Mouse (Mus musculus): ENCODE measurements around the gene Fgd6.

Fgd6 gene

DNA sequence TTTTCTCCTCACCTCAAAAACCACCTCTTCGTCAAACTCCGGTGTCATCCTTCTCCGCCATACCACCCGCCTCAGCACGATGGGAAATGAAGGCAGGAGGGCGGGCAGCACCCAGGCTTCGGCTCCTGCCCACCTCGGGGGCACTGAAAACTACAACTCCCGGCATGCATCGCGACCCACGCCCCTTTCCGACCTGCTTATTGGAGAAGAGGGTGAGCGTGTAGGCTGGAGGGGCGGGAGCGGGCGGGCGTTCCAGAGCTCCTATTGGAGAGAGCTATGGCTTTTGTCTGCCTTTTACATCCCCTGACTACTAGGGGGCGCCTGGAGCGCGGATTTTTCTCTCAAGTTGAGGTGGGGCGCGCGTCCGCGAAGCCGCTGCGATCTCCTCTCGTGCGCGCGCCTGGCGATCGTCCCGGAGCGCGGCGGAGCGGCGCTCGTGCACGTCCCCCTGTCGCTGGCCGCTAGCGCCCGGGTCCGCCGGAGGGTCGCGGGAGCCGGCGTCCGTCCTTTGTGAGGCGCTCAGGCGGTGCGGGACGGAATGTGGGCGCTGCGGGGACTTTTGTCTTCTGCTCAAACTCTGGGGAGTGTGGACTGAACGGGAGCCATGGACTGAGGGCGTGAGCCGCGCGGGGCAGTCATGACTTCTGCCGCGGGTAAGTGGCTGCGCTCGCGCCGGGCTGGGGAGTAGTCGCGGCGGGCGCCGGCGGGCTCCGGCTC is at the start of gene Fgd6, which contains the start of gene Vezt:
Gene Fgd6 (plus strand): TSS at position 344 of the 717 bp plus-strand sequence.
Gene Vezt (minus strand): TSS at position 160 of the 717 bp plus-strand sequence.
- DNase-seq (ENCODE audit: low spot score) = peak; percentile 93

DNA sequence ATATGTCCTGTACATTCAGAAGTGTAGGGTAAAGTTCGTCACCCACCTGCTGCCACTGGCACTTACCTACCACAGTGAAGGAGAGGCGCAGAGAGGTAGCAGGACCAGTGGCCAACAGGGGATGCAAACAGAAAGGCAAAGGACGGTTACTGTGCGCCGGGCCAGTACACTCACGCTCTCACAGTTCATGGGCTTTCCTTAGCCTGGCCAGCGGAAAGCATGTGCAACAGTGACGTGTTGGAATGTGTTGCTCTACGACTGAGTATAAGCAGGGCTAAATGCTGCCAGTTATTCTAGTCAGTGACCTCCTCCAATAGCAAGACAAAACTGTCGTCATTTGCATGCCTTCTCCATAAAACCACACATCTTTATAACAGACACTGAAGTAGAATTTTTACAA is 41.7 kb upstream of the Fgd6 start:
- DNase-seq (ENCODE audit: low spot score) = no peak

DNA sequence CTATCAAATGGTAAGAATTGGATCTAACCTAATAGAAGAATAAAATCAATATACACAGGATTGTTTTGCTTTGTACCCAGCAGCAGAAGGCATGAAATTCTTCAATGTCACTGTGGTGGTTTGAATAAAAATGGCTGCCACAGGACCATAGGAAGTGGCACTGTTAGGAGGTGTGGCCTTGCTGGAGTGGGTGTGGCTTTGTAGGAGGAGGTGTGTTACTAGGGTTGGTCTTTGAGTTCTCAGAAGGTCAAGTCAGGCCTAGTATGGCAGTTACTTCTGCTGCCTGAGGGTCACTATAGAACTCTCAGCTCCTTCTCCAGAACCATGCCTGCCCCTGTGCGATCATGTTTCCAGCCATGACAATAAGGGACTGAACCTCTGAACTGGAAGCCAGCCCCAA is 40.7 kb upstream of the Fgd6 start:
- DNase-seq (ENCODE audit: low spot score) = no peak

DNA sequence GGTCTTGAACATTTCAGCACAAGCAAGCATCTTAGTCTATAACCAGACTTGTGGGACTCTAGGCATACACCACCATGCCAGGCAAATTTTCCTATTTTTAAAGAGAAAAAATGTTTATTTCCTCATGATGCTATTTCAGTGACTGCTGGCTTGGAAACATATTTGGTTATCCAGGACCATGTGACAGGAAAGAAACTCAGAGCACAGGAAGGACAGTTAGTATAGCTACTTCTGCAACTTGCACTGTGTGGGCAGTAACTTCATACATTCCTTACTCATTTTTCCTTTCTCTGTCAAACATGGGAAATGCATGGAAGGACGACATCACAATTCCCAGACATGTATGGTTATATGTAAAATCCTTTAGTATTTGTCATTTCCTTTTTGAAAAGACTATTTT is 36.4 kb upstream of the Fgd6 start:
- DNase-seq (ENCODE audit: low spot score) = no peak

DNA sequence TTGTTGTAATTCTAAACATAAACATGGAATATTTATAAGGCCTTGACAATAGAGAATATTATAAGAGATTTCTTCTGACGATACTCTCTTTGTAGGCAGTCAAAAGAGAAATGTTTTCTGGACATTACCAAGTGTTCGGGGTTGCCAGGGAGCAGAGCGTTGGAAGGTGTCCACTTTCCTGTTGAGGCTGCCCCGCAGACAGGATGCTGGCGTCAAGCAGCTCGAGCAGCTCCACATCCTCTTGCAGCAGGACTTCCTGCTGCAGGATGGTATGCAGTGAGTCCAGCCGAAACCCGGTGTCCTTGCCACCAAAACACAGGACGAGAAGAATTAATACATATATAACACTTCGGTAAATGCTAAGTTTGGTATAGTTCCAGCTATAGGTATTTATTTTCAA is 35.6 kb upstream of the Fgd6 start:
- no peak for DNase-seq (ENCODE audit: low spot score)

DNA sequence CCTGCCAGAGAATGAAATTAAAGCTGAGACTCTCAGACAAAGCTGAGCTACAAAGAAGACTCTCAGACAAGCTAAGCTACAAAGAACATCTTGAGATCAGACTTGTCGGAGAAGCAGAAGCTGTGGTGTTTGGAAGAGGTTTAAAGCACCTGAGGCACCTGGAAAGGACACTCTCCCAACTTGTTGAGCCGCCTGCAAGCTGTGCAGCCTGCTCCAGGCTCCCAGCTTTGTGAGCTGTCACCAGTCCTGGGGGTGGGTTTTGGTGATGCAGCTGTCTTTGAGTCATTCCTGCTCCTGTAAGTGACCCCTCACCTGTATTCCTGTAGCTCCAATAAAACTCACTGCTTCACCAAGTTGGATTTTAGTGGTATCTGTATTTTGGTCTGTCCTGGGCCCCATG is 27.4 kb upstream of the Fgd6 start:
- DNase-seq (ENCODE audit: low spot score) = no peak

DNA sequence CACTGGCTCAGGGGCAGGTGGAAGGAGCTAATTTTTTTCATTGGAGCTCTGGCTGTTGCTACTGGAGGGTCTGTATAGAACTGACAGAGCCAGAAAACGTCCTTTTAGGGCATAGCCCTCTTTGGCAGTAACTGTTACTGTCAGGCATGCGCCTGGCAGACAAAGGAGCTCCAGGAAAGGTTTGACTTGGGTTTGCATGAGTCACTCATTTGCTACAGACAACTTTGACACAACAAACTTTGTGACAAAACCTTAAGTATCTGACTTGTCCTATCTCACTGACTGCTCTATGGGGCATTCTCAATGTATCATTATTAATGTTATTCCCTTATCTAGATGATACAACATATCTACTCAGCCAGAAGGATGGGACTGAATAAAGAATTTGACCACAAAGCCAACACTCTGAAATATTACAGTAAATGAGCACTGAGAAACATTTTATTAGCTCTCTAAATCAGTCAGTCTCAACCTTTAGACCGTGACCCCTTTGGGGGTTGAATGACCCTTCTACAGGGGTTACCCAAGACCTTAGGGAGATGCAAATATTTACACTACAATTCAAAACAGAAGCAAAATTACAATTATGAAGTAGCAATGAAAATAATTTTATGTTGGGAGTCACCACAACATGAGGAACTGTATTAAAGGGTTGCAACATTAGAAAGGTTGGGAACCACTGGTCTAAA is 25.7 kb upstream of the Fgd6 start:
- no peak for DNase-seq (ENCODE audit: low spot score)

DNA sequence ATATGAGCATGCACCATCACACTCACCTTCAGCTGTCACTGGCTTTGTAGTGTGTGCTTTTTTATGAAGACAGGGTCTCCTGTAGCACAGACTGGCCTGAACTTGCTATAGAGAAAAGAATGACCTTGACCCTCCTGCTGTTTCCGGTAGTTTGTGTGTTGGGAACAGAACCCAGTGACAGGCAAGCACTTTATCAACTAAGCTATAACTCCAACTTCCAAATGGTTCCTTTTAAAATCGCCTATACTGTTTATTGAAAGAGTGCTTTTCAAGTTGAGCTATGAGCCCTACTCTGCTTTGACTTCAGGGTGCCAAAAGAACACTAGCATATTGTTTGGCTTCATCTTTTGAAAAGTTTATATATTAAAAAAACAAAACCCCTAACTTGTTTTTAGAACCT is 24.8 kb upstream of the Fgd6 start:
- DNase-seq (ENCODE audit: low spot score) = no peak

DNA sequence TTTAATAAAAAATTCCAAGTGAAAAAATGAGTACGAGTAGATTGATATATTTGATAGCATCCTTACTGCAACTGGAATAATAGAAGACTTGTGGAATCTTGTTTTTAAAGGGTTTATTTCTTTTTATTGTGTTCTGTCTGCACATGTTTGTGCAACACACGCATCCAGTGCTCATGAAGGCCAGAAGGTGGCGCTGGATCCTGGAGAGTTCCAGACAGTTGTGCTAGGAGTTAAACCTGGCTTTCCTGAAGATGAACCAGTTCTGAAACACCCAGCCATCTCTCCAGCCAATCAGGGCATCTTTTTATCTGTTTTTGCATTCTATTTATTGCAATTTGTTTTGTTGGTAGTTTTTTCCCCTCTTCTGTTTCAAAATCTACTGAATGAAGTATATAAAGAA is 22.6 kb upstream of the Fgd6 start:
- DNase-seq (ENCODE audit: low spot score) = no peak

DNA sequence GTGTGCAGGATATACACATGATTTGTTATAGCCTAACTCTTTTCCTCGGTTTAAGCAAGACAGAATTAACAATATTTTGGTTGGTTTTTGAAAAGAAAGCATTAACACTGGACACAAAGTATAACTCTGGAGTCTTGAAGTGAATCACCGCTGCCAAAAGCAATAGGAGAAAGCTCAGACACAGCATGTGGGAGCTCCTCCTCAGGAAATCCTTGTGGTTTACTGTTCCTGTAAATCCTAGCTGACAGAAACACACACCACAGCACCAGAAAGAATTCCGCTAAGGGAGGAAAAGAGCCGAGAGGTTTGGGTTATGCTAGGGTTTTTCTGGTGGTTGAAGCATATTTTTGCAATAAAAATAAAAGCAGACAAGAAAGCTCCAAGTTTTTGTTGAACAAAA is 21.6 kb upstream of the Fgd6 start:
- DNase-seq (ENCODE audit: low spot score) = no peak

DNA sequence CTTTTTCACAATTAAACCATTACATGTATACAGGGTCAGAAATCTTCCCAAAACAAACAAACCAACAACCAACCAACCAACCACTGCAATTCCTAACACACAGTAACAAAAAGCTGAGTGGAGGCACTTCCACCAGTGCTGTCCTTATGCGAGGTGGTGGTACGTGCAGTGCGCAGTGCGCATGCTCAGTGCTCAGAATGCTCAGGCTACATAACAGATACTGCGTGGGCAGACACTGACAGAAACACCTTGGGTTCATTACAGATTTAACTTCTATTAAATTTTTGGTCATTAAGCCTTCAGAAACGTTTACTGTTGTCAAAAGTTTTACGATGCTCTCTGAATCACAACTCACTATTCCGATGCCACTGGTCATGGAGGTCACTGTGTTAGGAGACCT is 18.3 kb upstream of the Fgd6 start:
- no peak for DNase-seq (ENCODE audit: low spot score)

DNA sequence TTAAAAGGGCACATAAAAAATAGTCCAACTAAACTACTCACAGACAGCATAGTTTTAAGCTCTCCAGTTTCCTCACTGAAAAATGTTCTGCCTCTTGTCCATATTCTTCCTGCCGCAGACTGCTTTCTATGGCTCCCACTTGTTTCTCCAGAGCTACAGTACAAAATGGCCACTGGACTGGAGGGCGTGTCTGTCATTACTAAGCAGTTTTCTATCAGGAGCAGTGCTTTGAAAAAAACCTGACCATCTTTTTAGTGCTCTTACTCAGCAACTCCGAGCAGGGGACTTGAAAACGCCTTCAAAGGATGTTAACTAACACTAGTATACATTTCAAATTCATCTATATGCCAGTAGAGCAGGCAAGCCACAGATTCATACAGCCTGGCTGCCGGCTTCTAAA is 15.2 kb upstream of the Fgd6 start:
- no peak for DNase-seq (ENCODE audit: low spot score)

DNA sequence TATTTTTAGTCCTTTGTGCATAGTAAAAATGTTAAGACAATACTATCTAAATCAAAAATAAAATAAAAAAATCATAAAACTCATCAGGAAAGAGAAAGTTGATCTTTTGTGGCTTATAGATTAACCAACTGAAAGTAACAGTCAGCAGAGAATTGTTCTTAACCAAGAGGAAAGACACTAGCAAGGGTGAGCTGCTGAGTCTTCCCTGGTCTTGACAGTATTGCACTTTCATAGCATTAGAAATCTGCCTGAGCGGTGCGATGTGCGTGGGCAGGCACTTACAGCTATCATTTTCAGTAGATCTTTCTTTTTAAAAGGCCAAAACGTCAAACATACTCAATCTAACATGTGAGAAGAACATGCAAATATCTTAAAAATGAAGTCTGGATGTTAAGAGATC is 14.7 kb upstream of the Fgd6 start:
- no peak for DNase-seq (ENCODE audit: low spot score)

DNA sequence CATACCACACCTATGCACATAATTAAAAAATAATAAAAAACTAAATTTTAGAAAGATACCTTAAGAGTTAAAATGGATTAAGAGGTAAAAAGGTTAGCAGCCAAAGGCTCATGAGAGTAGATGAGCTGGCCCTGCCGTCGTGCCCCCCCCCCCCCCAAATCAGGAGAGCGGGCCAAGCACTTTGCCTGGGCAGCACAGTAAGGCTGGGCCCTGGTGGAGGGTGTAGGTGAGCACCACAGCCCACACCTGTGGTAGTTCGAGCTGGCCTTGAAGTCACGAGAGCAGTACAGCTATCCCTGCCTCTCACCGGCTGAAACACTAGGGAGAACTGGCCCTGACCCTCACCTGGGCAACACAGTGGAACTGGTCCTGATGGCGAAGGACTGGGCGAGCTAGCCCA is 10.7 kb upstream of the Fgd6 start:
- DNase-seq (ENCODE audit: low spot score) = no peak

DNA sequence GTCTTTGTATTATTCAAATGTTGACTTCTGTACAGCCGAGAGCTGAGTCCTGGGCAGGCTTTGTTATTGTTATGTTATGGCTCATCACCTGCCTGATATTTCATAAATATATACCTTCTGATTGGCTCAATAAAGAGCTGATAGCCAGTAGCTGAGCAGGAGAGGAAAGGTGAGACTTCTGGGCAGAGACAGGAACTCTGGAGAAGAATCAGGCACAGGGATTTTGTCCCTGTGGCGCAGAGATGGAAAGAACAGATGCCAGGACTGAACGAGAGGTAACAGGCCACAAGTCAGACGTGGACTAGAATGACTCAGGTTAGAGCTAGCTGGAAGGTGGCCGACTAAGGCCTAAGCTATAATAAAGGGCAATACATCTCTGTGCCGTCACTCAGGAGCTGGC is 7.3 kb upstream of the Fgd6 start:
- DNase-seq (ENCODE audit: low spot score) = no peak

DNA sequence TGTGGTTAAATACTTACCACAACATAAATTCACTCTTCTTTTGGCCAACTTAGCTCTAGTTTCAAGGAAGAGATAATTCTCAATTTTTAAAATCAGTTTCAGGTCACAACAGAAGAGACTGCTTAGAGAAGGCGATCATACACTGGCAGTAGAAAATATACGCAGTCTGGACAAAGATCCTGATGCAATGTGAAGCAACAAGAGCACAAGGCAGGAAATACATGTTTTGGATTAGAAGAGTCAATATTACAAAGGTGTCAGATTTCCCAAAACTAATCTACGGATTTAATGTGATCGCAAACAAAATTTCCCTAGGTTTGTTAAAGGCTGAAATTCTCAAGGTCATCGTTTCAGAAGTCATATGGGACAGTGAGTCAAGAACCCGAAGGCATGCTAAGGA is 4.6 kb upstream of the Fgd6 start:
- DNase-seq (ENCODE audit: low spot score) = no peak

DNA sequence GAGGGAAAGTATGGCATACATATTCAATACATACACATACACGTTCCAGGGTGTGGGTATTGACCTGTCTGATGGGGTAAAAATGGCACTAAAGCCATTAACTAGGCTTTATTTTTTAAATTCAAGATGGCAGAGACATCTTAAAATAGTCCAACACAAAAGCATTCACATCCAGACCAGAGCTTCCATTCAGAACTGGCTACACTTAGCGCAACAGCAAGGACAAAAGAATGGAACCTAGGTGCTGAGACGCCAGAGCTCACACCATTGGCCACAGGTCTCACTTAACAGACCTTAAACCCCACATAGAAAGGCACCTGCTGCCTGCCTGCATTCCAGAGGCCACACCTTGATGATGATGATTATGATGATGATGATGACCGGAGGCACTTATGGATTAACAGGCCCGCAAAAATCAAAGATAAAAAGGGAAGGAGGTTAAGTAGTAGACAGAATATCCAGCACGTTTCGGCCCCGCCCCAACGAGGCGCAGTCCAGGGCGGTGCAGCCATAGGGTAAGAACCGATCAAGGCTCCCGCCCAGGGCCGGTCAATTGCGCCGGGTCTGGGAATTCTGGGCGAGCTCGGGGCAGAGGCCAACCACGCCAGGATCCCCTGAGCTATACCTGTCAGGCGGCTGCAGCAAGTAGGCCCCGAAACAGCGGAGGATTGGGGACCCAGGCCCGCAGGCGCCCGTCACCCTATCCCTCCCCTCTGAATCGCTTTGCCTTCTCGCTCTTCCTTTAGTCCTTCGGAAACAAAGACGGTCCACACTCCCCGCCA is 734 bp upstream of the Fgd6 start:
- peak; percentile 20 for DNase-seq (ENCODE audit: low spot score)

DNA sequence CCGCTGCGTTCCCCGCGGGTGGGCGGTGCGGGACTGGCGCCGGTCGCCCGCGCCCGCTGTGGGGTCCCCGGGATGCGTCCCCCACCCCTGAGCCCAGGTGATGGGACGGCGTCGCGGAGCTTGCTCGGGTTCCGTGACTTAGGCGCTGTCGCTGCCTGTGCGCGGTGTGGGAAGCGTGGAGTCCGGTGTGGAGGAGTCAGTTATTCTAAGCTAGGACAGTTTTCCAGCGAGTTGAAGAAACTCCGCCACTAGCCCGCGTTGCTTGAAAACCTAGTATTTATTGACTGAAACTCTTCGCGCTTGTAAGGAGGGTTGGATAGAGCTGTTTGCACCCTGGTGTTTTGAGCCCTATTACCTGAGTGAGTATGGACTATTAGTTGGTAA is 566 bp downstream of the Fgd6 start:
- DNase-seq (ENCODE audit: low spot score) = peak; percentile 18

DNA sequence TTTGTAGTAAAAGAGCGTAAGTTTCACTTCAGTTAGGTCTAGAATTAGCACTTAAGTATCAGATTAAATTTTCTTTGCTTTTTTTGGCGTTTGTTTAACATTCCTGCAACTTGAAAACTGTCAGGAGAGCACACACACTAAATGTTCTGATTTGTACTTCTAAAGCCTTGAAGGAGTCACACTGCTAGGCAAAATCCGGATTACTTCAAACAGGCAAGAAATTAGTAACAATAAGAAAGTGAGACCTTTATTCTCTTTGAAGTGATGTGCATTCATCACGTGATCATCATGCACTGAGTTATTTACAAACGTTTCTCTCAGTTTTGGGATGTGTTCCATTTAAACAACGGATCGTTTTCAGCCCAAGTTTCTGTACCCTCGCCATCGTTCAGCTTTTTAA is 1.4 kb downstream of the Fgd6 start:
- DNase-seq (ENCODE audit: low spot score) = no peak

DNA sequence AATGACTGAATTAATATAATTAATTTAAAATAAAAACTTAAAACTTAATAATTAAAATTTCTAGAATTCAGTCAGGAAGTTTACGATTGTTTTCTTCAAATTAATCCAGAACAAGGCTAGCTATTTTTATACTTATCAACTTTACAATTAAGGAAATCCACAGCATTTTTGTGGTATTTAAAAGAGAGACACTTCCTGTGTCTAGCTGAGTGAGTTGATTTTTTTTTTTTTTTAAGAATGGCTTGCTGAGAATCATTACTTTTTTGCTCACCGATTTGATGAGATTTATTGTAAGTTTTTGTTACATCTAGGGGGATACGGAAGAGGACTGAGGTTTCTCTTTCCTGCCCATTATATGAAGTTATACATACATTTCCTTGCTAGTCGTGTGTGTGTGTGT is 1.8 kb downstream of the Fgd6 start:
- DNase-seq (ENCODE audit: low spot score) = no peak

DNA sequence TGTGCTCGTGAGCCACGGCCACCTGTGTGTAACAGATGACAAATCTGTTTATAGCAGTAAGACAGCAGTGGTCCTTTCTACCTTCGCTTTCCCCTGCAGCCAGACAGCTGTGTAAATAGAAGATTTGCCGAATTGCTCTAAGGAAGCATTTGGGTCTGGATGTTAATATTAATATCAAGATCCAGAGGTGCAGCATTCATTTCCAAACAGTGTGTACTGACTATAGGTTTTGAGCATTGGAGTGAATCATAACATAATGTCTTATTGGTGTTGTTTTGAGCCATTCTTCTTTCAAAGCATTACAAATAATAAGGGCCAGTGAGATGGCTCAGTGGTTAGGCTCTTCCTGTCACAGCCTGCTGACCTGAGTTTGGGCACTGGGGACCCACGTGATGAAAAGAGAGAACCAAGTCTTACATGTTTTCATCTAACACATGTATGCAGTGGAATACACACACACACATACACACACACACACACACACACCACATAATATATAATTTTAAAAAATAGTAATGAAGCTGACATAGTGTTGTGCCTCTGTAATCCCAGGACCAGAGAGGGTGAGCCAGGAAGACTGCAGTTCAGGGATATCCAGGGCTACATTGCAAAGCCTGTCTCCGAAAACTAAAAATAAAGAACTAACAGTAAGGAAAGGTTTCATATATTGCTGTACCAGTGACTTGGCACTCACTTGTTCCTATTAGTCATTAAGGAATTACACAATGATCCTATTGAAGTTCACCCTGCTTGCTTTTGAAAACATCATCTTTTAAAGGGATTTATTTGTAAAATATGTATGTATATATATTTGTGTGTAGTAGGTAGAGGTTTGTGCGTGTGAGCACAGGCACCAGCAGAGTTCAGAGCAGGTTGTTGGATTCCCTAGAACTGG is 2.8 kb downstream of the Fgd6 start:
- no peak for DNase-seq (ENCODE audit: low spot score)

DNA sequence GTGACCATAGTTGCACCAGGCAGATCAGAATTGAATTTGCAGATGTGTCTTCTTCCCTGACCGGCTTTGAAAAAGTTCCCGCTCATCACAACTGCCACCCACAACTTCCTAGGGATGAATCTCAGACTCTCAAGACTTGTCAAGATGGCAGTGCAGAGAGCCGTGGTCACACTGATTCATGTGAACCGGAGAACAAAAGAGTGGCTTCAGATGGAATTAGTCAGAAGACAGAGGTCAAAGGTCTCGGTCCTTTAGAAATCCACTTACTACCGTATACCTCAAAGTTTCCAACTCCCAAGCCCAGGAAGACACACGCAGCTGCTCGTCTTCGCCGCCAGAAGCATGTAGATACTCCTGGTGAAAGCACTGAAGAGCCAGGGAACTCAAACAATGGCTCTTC is 8.1 kb downstream of the Fgd6 start:
- DNase-seq (ENCODE audit: low spot score) = no peak
